Mouse (Mus musculus) kidney, postnatal 4 days (tissue): ENCODE measurements around the gene Brms1.
"Not testable (repeated sequence)": the region's sequence is repeated elsewhere in the genome, so short reads cannot be mapped to it uniquely, and the experiment has no call there.

Experiments used
- DNase-seq, 2 experiments: peaks; one replicate each; pipeline ENCODE4 v3.0.0; 2021; ENCODE audit warnings: mixed read lengths in 2 of 2

The Brms1 gene

DNA sequence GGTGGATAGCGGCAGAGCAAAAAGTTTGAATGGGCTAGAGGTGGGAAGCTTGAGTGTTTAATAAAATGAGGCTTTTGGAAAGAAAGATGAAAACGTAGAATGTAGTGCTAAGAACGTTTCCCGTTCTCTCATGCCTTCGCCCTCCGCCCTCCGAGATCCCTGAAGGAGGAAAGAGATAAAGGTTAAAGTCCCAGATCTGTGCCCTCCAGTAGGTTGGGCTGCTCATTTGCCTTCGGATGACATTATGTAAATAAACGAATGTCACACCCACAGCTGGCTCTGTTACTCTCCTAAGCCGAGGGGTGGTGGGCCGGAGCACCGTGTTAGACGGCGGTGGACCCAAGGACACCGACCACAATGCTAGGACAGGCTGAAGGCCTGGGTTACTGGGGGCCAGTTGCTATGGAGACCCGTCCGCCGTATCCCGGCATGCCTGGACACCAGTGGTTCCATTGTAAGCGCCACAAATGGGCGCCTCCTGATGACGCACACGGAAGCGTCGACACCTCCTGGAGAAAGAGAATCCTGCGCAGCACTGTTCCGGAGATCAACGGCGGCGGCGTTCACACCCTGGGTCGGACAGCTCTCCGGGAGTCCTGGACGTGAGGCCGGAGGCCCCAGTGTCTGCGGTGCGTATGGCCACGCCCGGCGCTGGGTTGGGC is at the start of gene Brms1:
Gene Brms1 (plus strand): TSS at position 493 of the 662 bp plus-strand sequence.
- peak; percentile 96 to 97 for DNase-seq

DNA sequence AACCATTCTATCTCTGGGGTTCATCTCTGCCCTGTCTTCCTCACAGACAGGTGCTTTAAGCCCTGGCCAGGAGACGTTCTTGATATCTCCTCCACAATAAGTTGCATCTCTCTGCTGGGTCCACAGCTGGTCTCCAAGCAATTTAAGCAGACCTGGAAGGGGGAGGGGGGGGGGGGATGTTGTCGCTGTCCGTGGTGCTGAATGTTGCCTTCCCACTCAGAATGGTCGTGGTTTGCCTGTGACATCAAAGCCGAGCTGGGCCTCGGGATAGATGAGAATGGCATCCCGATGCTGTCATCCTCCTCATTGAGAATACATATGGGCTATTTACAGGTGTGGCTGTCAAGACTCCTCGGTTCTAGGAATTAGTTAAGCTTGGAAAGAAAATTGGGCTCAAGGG is 48.8 kb upstream of the Brms1 start:
- DNase-seq, result peak; percentile 26 to 34

DNA sequence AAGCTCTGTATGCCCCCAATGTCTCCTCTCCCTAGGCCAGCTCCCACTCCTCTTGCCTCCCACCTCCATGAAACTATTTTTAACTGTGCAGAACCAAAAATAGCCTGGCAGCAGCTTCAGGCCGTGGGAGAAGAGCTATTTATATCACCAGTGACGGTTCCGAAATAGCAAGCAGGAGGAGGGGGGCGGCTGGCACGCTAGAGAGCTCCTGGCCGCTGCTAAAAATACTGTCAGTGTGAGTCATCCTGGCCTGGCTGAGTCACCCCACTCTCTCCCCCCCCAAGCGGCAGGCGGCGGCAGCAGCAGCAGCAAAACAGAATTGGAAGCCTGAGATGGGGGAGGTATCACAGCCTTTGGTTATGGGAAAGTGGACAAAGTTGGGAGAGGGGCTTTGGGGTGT is 48.2 kb upstream of the Brms1 start:
- peak; percentile 22 to 61 for DNase-seq

DNA sequence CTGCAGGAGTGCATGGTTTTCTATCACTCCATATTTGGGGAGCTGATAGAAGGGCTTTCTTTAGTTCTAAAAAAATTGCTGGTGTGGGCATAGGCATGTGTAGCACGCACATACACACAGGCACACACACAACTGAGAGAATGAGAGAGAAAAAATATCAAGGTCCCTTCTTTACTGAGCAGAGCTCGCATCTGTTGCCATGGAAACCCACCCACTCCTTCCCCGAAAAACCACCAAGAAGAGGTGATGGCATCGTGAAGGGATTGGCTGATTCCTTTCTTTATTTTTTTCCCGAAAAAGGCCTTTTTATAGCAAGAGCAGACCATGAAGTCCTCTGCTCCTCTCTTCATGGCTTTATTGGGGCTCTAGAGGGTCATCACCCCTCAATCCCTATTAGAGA is 47.1 kb upstream of the Brms1 start:
- DNase-seq, result no peak

DNA sequence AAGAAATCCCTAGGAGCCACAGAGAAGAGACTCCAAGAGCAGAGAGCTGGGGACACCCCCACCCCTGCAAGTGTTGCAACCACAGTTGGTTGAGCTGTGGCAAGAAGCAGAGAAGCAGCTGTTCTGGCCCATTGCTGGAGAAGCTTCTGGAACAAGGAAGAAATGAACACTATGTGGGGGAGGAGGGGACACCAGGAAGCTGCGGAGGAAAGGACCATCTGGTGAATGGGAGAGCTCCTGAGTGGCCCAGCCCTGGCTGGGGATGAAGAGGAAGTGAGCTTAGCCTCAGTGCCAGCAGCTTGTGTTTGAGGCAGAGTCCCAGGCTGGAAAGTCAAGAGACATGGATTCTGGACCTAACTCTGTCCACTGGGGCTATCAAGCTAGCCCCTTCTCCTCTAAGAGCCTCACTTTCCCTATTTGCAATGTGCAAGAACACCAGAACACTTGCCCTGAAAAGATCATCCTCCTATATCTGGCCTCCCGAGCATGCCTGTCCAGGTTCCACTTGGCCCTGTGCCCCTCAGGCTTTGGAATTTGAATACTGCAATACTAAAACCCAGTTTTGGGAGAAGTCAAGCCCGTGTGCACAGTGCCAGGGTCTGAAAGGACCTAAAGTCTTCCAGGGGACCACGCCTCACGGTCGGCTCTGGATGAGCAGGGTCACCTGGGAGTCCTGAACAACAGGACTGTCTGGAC is 41.6 kb upstream of the Brms1 start:
- DNase-seq, result no peak

DNA sequence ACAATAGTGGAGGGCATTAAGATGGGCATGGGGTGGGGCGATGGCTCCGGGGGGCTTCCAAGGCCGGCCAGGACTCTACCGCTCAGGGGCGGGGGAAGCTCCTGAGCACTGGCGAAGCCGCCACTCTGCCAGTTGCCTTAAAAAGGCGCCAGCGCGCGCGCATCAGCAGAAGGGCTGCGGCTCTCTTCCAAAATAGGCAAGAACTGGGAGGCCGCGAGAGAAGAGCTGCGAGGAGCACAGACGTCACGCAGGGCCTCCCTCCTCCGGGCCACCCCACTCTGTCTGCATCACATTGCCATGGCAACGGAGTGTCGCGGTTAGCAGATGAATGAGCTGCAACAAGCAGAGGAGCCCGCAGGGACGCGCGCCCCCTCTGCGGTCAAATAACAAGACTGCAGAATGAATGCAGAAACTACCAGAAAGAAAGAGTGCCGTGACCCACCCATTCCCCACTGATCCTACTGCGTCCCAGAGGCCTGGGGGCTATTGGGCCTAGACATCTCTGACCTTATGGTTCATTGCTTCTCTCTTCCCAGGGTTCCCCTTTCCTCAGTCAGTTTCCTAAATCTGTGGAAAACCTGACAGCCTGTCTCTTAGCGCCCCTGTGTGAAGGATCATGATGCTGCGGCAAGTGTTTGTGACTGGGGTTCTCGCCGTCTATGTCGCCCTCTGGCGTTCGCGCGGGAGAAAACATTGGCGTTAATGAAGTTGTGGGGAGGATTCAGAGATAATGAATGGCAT is 39.3 kb upstream of the Brms1 start:
- peak; percentile 82 to 87 for DNase-seq

DNA sequence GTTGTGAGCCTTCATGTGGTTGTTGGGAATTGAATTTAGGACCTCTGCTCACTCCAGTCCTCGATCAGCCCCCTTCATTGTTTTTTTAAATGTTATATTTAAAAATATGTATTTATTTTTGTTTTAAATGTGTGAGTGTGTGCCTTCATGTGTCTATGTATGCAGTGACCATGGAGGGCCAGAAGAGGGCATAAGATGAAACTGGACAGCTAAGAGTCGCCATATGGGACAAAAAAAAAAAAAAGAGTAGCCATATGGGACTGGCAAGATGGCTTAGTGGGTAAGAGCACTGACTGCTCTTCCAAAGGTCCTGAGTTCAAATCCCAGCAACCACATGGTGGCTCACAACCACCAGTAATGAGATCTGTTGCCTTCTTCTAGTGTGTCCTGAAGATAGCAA is 37.5 kb upstream of the Brms1 start:
- DNase-seq, result not testable (repeated sequence)

DNA sequence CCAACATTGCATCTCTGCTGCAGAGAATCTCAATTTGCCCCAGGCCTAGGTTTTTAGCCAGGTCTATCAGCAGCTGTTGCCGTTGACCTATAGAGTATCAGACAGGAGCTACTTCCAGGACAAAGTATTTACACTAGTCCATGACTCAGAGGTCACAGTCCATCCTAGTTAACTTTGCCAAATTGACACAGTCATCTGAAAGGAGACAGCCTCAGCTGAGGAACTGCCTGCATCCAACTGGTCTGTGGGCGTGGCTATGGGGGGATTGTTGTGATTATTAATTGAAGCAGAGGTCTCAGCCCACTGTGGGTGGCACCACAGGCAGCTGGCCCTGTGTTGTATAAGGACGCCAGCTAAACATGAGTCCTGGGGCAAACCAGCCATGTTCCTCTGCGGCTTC is 36.2 kb upstream of the Brms1 start:
- DNase-seq, result no peak

DNA sequence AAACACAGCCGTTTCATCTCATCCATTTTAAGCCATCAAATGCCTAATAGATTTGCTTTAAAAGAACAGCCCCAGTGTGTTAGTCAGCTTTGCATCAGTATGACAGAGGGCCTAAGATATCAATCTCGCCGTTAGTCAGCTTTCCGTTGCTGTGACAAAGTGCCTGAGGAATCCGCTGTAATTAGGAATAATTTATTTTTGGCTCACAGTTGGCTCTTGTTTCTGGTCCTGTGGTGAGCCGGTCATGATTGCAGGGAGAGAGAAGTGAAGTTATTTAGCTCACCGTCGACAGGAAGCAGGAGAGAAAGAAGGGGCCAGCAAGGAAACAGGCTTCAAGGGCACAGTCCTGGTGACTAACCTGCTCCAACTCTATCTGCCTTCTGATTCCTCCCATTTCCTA is 28.0 kb upstream of the Brms1 start:
- no peak for DNase-seq

DNA sequence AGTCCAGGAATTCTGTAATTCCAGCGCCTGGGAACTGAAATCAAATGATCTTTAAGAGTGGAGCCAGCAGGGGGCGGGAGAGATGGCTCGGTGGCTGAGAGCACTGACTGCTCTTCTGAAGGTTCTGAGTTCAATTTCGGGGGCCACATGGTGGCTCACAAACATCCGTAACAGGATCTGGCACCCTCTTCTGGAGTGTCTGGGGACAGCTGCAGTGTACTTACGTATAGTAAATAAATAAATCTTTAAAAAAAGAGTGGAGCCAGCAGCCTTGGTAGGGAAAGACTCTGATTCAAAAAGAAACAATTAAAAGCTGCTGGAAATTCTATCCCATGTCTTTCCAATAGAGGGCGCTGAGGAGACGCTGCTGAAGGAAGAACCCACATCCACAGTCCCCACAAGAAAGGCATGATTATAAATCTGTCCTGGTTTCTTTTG is 26.2 kb upstream of the Brms1 start:
- DNase-seq, result peak; percentile 66 to 73

DNA sequence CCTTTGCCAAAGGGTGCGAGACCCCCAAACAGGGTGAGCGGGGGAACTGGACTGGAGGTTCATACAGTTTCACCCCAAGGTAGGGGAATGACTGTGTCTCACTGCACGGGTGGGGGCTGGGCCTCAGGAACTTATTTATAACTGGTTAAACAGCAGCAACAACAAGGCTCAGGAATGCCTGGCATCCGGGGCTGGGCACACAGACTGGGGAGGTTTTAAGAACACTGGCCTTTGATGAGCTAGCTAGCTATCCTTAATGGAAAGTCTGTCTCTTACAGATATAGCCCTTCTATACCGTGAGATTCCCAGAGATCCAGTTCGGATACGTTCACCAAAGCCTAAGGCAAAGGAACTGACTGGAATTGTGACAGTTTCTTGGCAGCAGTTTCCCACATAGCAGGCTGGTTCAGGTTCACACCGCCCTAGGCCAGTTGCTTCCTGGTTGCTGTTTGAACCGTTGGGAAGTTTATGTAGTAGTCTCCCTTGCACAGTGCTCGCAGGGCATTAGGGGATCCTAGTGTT is 24.9 kb upstream of the Brms1 start:
- peak; percentile 63 to 74 for DNase-seq

DNA sequence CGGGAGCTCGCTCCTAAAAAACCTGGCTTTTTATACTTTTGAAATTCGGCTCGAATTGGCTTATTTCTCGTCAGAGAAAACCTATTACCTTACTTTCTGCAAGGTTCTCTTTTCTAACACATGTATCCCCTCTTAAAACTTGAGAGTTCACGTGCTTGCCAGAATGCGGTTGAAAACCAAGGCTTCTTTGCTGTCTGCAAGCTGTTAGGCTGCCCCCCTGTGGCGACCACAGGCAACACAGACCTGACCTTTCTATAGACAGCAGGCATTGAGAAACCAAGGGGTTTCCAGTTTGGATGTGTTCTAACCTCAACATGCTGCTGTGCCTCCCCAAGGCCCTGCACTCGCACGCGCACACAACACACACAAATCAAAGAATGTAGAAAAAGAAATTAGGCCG is 24.4 kb upstream of the Brms1 start:
- peak; percentile 86 to 89 for DNase-seq

DNA sequence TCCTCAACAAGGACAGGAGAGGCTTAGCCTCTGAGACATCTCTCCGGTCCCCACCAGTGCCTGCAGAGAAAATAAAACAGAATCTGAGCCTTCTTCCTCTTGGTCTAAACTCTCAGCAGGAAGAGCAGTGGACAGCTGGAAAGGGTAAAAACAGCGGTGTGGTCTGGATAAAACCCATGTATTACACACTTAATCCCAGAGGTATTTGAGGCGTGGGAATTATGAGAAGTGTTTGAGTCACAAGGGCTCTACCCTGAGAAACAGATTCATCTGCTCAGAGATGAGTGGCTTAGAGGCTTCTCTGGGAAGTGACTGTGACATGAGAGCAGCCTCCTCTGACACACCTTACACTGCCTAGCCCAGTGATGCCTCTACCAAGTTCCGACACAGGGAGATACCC is 23.5 kb upstream of the Brms1 start:
- DNase-seq, result no peak

DNA sequence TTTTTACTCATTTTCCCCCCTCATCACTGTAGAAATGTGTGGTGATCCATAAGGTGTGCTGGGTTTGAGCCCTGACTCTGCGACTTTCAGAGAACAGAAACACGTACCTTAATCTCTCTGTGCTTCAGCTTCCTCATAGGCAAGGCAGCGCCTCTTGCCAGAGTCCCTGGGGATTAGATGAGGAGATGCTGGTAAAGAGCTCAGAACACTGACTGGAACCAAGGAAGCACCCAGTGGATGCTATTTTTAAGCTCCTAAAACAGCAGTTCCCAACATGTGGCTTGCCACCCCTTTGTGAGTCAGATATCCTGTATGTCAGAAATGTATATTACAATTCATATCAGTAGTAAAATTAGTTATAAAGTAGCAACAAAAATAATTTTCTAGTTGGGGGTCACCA is 23.0 kb upstream of the Brms1 start:
- no peak for DNase-seq

DNA sequence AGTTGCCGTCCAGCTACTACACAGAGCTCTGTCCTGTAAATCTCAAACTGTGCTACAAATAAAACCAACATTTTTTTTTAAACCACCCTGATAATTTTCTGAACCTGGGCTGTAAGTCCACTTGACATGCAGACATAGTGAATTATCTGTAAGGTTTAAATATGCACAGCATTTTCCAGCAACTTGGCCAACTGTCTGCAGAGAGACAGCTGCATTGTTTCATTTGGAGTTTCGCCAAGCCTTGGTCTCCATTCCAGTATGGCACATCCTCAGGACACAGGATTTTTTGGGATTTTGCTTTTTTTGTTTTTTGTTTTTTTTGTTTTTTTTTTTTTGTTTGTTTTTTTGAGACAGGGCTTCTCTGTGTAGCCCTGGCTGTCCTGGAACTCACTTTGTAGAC is 19.7 kb upstream of the Brms1 start:
- DNase-seq, result no peak

DNA sequence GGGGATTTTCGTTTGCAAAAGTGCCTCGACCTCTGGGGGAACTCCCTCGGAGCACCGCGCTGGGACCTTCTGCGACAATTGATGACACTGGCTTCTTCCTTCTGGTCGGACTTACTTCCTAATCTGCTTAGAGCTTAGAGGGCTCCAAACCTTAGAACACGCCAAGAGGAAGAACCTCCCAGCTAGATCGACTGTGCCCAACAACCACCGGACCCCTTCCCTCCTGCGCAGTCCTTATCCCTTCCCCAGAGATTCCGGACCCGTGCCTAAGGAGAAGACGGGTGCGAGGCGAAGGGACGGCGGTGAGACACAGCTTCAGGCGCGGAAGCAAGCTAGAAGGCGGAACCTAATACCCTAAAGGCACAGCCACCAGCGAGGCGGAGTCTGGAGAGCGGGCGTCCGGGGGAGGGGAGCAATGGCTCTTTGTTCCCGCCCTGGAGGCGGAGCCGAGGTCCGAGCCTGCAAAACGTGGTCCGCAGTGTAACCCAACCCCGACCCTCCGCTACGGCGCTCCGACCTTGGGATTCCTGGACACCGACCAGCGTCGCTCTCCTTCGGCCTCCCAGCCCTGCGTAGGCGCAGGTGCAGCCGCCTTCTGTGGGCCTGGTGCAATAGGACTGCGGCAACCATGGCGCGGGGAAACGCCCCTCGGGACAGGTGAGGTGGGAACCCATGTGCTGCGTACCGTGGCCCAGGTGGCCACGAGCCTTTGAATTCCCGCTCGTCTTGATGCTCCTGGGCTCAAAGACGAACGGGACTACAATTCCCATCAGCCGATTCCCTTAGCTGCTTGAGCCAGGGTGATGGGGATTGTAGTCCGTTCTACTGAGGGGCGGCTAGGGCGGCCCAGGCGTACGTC is 17.3 kb upstream of the Brms1 start, which contains the start of gene Slc29a2:
Gene Slc29a2 (plus strand): TSS at position 240 of the 859 bp plus-strand sequence.
- DNase-seq, result peak; percentile 93 to 96

DNA sequence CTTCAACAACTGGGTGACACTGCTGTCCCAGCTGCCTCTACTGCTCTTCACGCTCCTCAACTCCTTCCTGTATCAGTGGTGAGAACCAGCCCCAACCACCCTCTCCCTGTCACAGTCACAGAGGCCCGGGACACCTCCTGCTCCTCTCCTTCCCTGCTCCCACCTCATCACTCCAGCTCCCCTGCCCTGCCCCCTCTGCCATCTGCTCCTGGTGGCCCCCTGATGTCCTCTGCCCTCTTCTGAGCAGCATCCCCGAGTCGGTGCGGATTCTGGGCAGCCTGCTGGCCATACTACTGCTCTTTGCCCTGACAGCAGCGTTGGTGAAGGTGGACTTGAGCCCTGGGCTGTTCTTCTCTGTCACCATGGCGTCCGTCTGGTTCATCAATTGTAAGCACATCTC is 15.0 kb upstream of the Brms1 start:
- no peak for DNase-seq

DNA sequence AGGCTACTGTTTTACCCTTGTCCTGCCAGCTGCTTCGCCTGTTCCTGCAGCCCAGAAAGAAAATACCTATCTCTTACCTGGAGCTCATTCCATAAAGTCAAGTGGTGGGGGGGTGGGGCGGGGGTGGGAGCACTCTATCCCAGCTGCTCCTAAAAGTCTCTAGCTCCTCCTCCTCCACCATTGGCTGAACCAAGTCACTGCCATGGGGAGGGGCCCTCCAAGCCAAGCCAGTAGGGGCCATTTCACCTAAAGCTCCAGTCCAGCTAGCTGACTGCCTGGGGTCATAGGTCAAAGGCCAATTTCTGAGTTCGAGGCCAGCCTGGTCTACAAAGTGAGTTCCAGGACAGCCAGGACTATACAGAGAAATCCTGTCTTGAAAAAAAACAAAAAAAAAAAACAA is 8.5 kb upstream of the Brms1 start:
- no peak for DNase-seq

DNA sequence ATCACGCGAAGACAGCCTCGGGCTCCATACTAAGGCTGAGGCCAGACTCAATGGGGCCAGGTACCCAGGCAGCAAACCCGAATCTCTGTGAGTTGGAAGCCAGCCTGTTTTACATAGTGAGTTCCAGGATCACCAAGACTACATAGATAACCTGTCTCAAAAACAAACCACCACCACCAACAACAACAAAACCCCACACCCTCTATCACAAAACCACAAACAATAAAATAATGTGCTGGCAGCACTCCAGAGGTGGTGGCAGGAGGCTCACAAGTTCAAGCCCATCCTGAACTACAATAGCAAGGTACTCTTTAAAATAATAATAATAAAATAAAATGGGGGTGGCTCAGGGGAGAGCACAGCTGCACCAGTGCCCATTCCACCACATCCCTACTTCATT is 4.6 kb upstream of the Brms1 start:
- no peak for DNase-seq

DNA sequence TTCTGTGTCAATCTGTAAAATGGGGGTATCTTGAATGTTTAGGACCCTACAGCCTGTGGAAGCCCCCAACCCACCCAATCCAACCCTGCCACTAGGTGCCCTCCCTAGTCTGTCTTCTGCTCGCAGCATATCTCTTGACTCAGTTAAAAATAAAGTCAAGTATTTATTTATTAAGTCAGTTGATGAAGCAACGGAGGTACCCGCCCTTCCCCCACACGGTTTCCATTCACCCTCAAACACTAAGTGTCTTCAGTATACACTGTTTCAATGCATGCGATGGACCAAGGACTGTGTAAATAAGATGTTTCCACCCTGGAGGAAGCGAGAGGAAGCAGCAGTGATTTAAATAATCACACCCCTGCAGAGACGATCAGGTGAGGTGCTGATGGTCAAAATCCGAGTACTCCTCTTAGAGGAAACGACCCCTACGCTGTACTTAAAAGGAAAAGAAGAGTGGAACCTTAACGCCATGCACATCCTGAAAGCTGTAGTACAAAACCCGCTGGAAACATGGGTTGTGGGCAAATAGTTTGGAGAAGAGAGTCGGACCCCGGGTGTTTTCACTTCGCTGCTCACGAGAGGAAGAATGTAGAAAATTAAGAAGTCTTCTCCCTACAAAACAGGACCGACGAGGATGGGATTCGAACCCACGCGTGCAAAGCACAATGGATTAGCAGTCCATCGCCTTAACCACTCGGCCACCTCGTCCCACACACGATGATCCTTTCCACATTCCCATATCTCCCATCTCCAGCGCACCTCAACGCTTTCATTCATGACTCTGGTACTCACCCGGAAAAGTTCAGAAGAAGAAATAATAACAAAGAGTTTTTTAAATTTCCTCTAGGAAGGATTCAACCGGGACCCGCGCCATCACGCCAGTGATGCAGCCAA is 3.2 kb upstream of the Brms1 start:
- peak; percentile 85 to 90 for DNase-seq

DNA sequence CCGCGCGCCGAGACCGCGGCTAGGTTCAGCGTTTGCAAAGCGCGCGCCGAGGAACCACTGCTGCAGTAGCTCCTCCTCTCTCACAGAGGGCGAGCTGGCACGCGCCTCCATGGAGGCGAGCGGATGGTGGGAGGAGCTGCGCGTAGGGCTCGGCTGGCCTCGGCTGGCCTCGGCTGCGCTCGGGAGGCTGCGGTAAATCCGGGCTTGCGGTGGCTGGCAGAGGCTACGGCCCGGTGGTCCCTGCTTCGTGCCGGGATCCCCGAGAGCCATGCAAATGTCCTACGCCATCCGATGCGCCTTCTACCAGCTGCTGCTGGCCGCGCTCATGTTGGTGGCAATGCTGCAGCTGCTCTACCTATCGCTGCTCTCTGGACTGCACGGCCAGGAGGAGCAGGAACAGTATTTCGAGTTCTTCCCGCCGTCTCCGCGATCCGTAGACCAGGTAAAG is 2.4 kb upstream of the Brms1 start, which contains the start of the genes B4gat1 and AC124502.3:
Gene B4gat1 (plus strand): TSS at position 118 of the 448 bp plus-strand sequence.
Gene AC124502.3 (plus strand): TSS at position 183 of the 448 bp plus-strand sequence.
- peak; percentile 92 to 96 for DNase-seq
